Mouse (Mus musculus) heart, adult 2 months (tissue): ENCODE data around the gene Ncstn.

Experiments
- CTCF ChIP-seq: fragments of 200-600 bp; IDR thresholded peaks from 2 replicates; pipeline ENCODE4 v1.8.1; 2022; ENCODE audit warnings: antibody characterized with exemption, mild to moderate bottlenecking, moderate library complexity
- EP300 ChIP-seq: fragments of 200-500 bp; IDR thresholded peaks from 2 replicates; pipeline ENCODE4 v1.6.1; 2011; ENCODE audit warnings: low read depth, low read length, control low read depth; ENCODE audit not compliant: insufficient read depth
- POLR2A ChIP-seq: fragments of 200-500 bp; IDR thresholded peaks from 2 replicates; pipeline ENCODE4 v1.6.1; 2011; ENCODE audit warnings: mild to moderate bottlenecking, low read depth, low read length, control low read depth; ENCODE audit not compliant: insufficient read depth

GRCm38 (mm10) chr1:172046938-172047337 is 35.7 kb downstream of the Ncstn start:
- no peak for TF ChIP-seq POLR2A
- TF ChIP-seq CTCF, result peak; percentile 93
- peak; percentile 51; the same call in 1 of the 2 replicates for TF ChIP-seq EP300
